Mouse (Mus musculus) thymus, adult 2 months (tissue): ENCODE results near the gene H2-Aa. TPM values are rescaled to one million over a fixed set of nuclear protein-coding genes. Genes with fewer than 3 reads are reported as not detected.

Source experiments
- DNase-seq: peaks from one replicate; pipeline ENCODE4 v3.0.0; 2021
- H3K27ac ChIP-seq: fragments of 200-500 bp; 2 replicates; pipeline ENCODE4 v1.5.1; 2012; ENCODE audit warnings: low read length, control low read depth; ENCODE audit not compliant: control insufficient read depth, insufficient read depth
- H3K27me3 ChIP-seq: fragments of 200-500 bp; 2 replicates; pipeline ENCODE4 v1.6.1; 2012; ENCODE audit warnings: mild to moderate bottlenecking, low read length, moderate library complexity, mixed read lengths; ENCODE audit not compliant: control insufficient read depth, insufficient read depth
- H3K36me3 ChIP-seq: fragments of 200-500 bp; 2 replicates; pipeline ENCODE4 v1.6.1; 2012; ENCODE audit warnings: mild to moderate bottlenecking, low read length, moderate library complexity; ENCODE audit not compliant: control insufficient read depth, insufficient read depth
- H3K4me1 ChIP-seq: fragments of 200-500 bp; replicated peaks from 2 replicates; pipeline ENCODE4 v1.6.1; 2012; ENCODE audit warnings: low read length; ENCODE audit not compliant: control insufficient read depth, insufficient read depth
- H3K4me3 ChIP-seq: fragments of 200-500 bp; 2 replicates; pipeline ENCODE4 v1.5.1; 2012; ENCODE audit warnings: mild to moderate bottlenecking, low read length, control low read depth, moderate library complexity; ENCODE audit not compliant: control insufficient read depth, insufficient read depth
- CTCF ChIP-seq: fragments of 200-500 bp; IDR thresholded peaks from 2 replicates; pipeline ENCODE4 v1.5.1; 2012; ENCODE audit warnings: mild to moderate bottlenecking, control low read depth, low read length, moderate library complexity, borderline replicate concordance; ENCODE audit not compliant: control insufficient read depth, poor library complexity, insufficient read depth; ENCODE audit errors: extremely low read depth
- POLR2A ChIP-seq: fragments of 200-500 bp; IDR thresholded peaks from 2 replicates; pipeline ENCODE4 v1.6.1; 2012; ENCODE audit warnings: mild to moderate bottlenecking, low read length, control low read depth, moderate library complexity; ENCODE audit not compliant: control insufficient read depth, poor library complexity, insufficient read depth; ENCODE audit errors: extremely low read depth
- WGBS: fragments of 180-500 bp; shearing (Covaris S2); methylation state at CpG from one replicate; pipeline ENCODE4 v1.1.7; 2018; 5-methylcytosine and 5-hydroxymethylcytosine counted together
- polyA plus RNA-seq: library from polyadenylated mRNA; depleted of rRNA; stranded (reverse); fragments of >200 nt; gene quantifications from 2 replicates; pipeline ENCODE4 v1.2.3, GENCODE M21; 2012

Gene H2-Aa
- polyA plus RNA-seq, 1 experiment, result 1,363 TPM

- Histone ChIP-seq H3K4me3 (no peak overlapping the region), H3K27me3 (no peaks in the 10 kb centered on the region), H3K36me3 (no peaks in the 10 kb centered on the region), H3K4me1 (peaks cover 6% of the 10 kb centered on the region), H3K27ac (peak overlapping the region; percentile 74; the same call in 1 of the 2 replicates)
- WGBS, result 82% methylated on average over 23 of the region's 23 CpGs
- no peak for DNase-seq
- no peak for TF ChIP-seq CTCF
- no peak for TF ChIP-seq POLR2A
Observed at GRCm38 (mm10) chr17:34300691-34301566, 13.3 kb upstream of the H2-Aa start.

- H3K4me1 ChIP-seq, result peaks cover 6% of the 10 kb centered on the region
- WGBS, result 97% methylated on average over 8 of the region's 8 CpGs
- no peak for DNase-seq
- no peaks in the 10 kb centered on the region for H3K36me3 ChIP-seq
- no peak overlapping the region for H3K27ac ChIP-seq
- H3K4me3 ChIP-seq, result no peak overlapping the region
- TF ChIP-seq CTCF, result no peak
- no peak for TF ChIP-seq POLR2A
- H3K27me3 ChIP-seq, result no peaks in the 10 kb centered on the region
Observed at GRCm38 (mm10) chr17:34300071-34300470, 12.4 kb upstream of the H2-Aa start.

GRCm38 (mm10) chr17:34299356-34299755 lies 11.7 kb upstream of the H2-Aa start:
- H3K27me3 ChIP-seq, result no peaks in the 10 kb centered on the region
- H3K4me3 ChIP-seq, result no peak overlapping the region
- H3K36me3 ChIP-seq, result no peaks in the 10 kb centered on the region
- H3K27ac ChIP-seq, result 0 out of 2 replicates have a peak overlapping the region, but pooled peaks have one; percentile 18
- DNase-seq, result no peak
- peaks cover 3% of the 10 kb centered on the region for H3K4me1 ChIP-seq
- 72% methylated on average over 3 of the region's 3 CpGs for WGBS
- TF ChIP-seq CTCF (no peak), POLR2A (no peak)

GRCm38 (mm10) chr17:34295891-34296794 lies 8.5 kb upstream of the H2-Aa start:
- WGBS, result 33% methylated on average over 23 of the region's 23 CpGs
- peak; percentile 34 for DNase-seq
- TF ChIP-seq POLR2A (no peak), CTCF (no peak)
- peaks cover 7% of the 10 kb centered on the region for H3K4me1 ChIP-seq
- H3K4me3 ChIP-seq, result no peak overlapping the region
- H3K36me3 ChIP-seq, result no peaks in the 10 kb centered on the region
- H3K27me3 ChIP-seq, result no peaks in the 10 kb centered on the region
- H3K27ac ChIP-seq, result peak overlapping the region; percentile 35; the same call in 1 of the 2 replicates

- H3K4me1 ChIP-seq, result peaks cover 7% of the 10 kb centered on the region
- no peak for DNase-seq
- TF ChIP-seq CTCF (no peak), POLR2A (no peak)
- no peak overlapping the region for H3K27ac ChIP-seq
- H3K36me3 ChIP-seq, result no peaks in the 10 kb centered on the region
- H3K4me3 ChIP-seq, result no peak overlapping the region
- no peaks in the 10 kb centered on the region for H3K27me3 ChIP-seq
Observed at GRCm38 (mm10) chr17:34295307-34295706, 7.7 kb upstream of the H2-Aa start.

GRCm38 (mm10) chr17:34294249-34294648 lies 6.6 kb upstream of the H2-Aa start:
- H3K27me3 ChIP-seq, result no peaks in the 10 kb centered on the region
- no peak overlapping the region for H3K4me3 ChIP-seq
- 88% methylated on average over 4 of the region's 4 CpGs for WGBS
- H3K36me3 ChIP-seq, result no peaks in the 10 kb centered on the region
- no peak for TF ChIP-seq CTCF
- no peak for TF ChIP-seq POLR2A
- no peak for DNase-seq
- H3K4me1 ChIP-seq, result peaks cover 4% of the 10 kb centered on the region
- no peak overlapping the region for H3K27ac ChIP-seq

- TF ChIP-seq POLR2A (no peak), CTCF (no peak)
- no peak overlapping the region; the same call in 1 of the 2 replicates for H3K27ac ChIP-seq
- H3K4me3 ChIP-seq, result no peak overlapping the region
- H3K36me3 ChIP-seq, result no peaks in the 10 kb centered on the region
- H3K27me3 ChIP-seq, result no peaks in the 10 kb centered on the region
- WGBS, result 0% methylated on average over 2 of the region's 2 CpGs
- H3K4me1 ChIP-seq, result 0 out of 2 replicates have a peak, but pooled peaks cover 3% of the 10 kb centered on the region
- no peak for DNase-seq
Observed at GRCm38 (mm10) chr17:34293533-34293932, 5.9 kb upstream of the H2-Aa start.
